Mouse (Mus musculus) retina, postnatal 1 day (tissue): ENCODE results near the gene Ddit4.

Experiments used
- DNase-seq: peaks from one replicate; pipeline ENCODE4 v3.0.0-alpha.2; 2012

The Ddit4 gene

GRCm38 (mm10) chr10:59948363-59949254, 3.0 kb downstream of the Ddit4 start:
- peak; percentile 47 for DNase-seq

- DNase-seq: no peak
Measured at GRCm38 (mm10) chr10:59947296-59948073, 4.1 kb downstream of the Ddit4 start.

GRCm38 (mm10) chr10:59946362-59946761, 5.3 kb downstream of the Ddit4 start:
- no peak for DNase-seq

GRCm38 (mm10) chr10:59945416-59945815, 6.2 kb downstream of the Ddit4 start:
- DNase-seq: no peak

- peak; percentile 92 for DNase-seq
Measured at GRCm38 (mm10) chr10:59943421-59943989, 8.1 kb downstream of the Ddit4 start.

GRCm38 (mm10) chr10:59942847-59943420, 8.7 kb downstream of the Ddit4 start:
- DNase-seq: peak; percentile 90

GRCm38 (mm10) chr10:59942281-59942846, 9.3 kb downstream of the Ddit4 start:
- no peak for DNase-seq

GRCm38 (mm10) chr10:59939081-59939480, 12.6 kb downstream of the Ddit4 start:
- no peak for DNase-seq

- no peak for DNase-seq
Measured at GRCm38 (mm10) chr10:59938662-59939061, 13.0 kb downstream of the Ddit4 start.

GRCm38 (mm10) chr10:59936058-59936856, 15.4 kb downstream of the Ddit4 start:
- no peak for DNase-seq

GRCm38 (mm10) chr10:59934039-59934438, 17.6 kb downstream of the Ddit4 start:
- DNase-seq: no peak

GRCm38 (mm10) chr10:59932521-59932920, 19.1 kb downstream of the Ddit4 start:
- no peak for DNase-seq

GRCm38 (mm10) chr10:59930996-59931395, 20.6 kb downstream of the Ddit4 start:
- DNase-seq: peak; percentile 80

GRCm38 (mm10) chr10:59929205-59929604, 22.4 kb downstream of the Ddit4 start:
- no peak for DNase-seq

- DNase-seq: no peak
Measured at GRCm38 (mm10) chr10:59924305-59924704, 27.3 kb downstream of the Ddit4 start.

- no peak for DNase-seq
Measured at GRCm38 (mm10) chr10:59923493-59923892, 28.1 kb downstream of the Ddit4 start.

- DNase-seq: peak; percentile 90
Measured at GRCm38 (mm10) chr10:59920810-59921681, 30.6 kb downstream of the Ddit4 start.

- DNase-seq: no peak
Measured at GRCm38 (mm10) chr10:59920485-59920809, 31.2 kb downstream of the Ddit4 start.

- DNase-seq: no peak
Measured at GRCm38 (mm10) chr10:59919494-59920181, 32.0 kb downstream of the Ddit4 start.

- DNase-seq: no peak
Measured at GRCm38 (mm10) chr10:59918111-59918510, 33.5 kb downstream of the Ddit4 start.
